Mouse (Mus musculus) forebrain, postnatal 0 days (tissue): ENCODE measurements around the gene Clk2. TPM values are rescaled to one million over a fixed set of nuclear protein-coding genes. Genes with fewer than 3 reads are reported as not detected.

Experiments
- ATAC-seq: fragments of 200-750 bp; cut with Nextera tagmentation; 2 replicates; pipeline ENCODE4 v1.8.0; 2017; ENCODE audit warnings: mild to moderate bottlenecking, moderate library complexity
- DNase-seq: peaks from one replicate; pipeline ENCODE4 v3.0.0-alpha.2; 2015
- H3K27ac ChIP-seq: fragments of 300-500 bp; sonication (generic); 2 replicates; pipeline ENCODE4 v1.5.1; 2014; ENCODE audit warnings: low read depth, mild to moderate bottlenecking, antibody characterized with exemption, low read length, moderate library complexity, mixed read lengths
- H3K27me3 ChIP-seq: fragments of 300-500 bp; sonication (generic); 2 replicates; pipeline ENCODE4 v1.6.1; 2014; ENCODE audit warnings: mild to moderate bottlenecking, low read length, mixed read lengths; ENCODE audit not compliant: insufficient read depth
- H3K36me3 ChIP-seq: fragments of 300-500 bp; sonication (generic); 2 replicates; pipeline ENCODE4 v1.6.1; 2014; ENCODE audit warnings: mild to moderate bottlenecking, moderate library complexity; ENCODE audit not compliant: insufficient read depth
- H3K4me1 ChIP-seq: fragments of 300-500 bp; sonication (generic); 2 replicates; pipeline ENCODE4 v1.6.1; 2014; ENCODE audit warnings: antibody characterized with exemption; ENCODE audit not compliant: insufficient read depth
- H3K4me2 ChIP-seq: fragments of 300-500 bp; sonication (generic); 2 replicates; pipeline ENCODE4 v1.6.1; 2014; ENCODE audit warnings: low read depth, mild to moderate bottlenecking, moderate library complexity
- H3K4me3 ChIP-seq: fragments of 300-500 bp; sonication (generic); 2 replicates; pipeline ENCODE4 v1.5.1; 2014; ENCODE audit warnings: low read depth, low read length, mixed read lengths
- H3K9ac ChIP-seq: fragments of 300-500 bp; sonication (generic); 2 replicates; pipeline ENCODE4 v1.6.1; 2014; ENCODE audit warnings: mild to moderate bottlenecking
- H3K9me3 ChIP-seq: fragments of 300-500 bp; sonication (generic); 2 replicates; pipeline ENCODE4 v1.6.1; 2016; ENCODE audit warnings: low read length
- CTCF ChIP-seq: sonication (generic); IDR thresholded peaks from 2 replicates; pipeline ENCODE4 v1.5.1; 2016; ENCODE audit warnings: antibody characterized with exemption, control low read depth, low read depth
- WGBS: fragments of 180-500 bp; shearing (Covaris S2); extraction: QIAGEN DNeasy Blood & Tissue Kit; methylation state at CpG from one replicate; pipeline ENCODE4 v1.1.7; 2014; 5-methylcytosine and 5-hydroxymethylcytosine counted together
- polyA plus RNA-seq: library from polyadenylated mRNA; unstranded; fragments of >200 nt; fragmentation: Nextera tagmentation; extraction: Ambion mirVana; gene quantifications from 2 replicates; pipeline ENCODE4 v1.2.1, GENCODE M21; 2015
- total RNA-seq: library from RNA; depleted of rRNA; stranded (reverse); fragments of >200 nt; gene quantifications from 2 replicates; pipeline ENCODE4 v1.2.3, GENCODE M21; 2014

Gene Clk2
- total and polyA plus RNA-seq, 2 experiments from 2014 or later: 12.8 to 43.1 TPM

- DNase-seq: peak; percentile 47
- ATAC-seq: peak; percentile 81
These were observed 32.1 kb upstream of the Clk2 start for GRCm38 (mm10) chr3:89132285-89133062.

GRCm38 (mm10) chr3:89133063-89133450 is 31.5 kb upstream of the Clk2 start:
- ATAC-seq (no peak), DNase-seq (no peak)
- no peak for TF ChIP-seq CTCF
- Histone ChIP-seq H3K9ac (no peak overlapping the region), H3K36me3 (no peaks in the 10 kb centered on the region), H3K4me2 (no peak overlapping the region), H3K4me3 (no peak overlapping the region), H3K27ac (no peak overlapping the region), H3K4me1 (no peaks in the 10 kb centered on the region), H3K9me3 (no peaks in the 10 kb centered on the region), H3K27me3 (no peaks in the 10 kb centered on the region)
- 85% methylated on average over 7 of the region's 7 CpGs for WGBS

More at GRCm38 (mm10) chr3:89132285-89133062, 32.1 kb upstream of the Clk2 start:
- H3K36me3 ChIP-seq: no peaks in the 10 kb centered on the region
- H3K4me3 ChIP-seq: peak overlapping the region; percentile 28
- no peaks in the 10 kb centered on the region for H3K9me3 ChIP-seq
- no peaks in the 10 kb centered on the region for H3K27me3 ChIP-seq
- peak overlapping the region; percentile 60 for H3K4me2 ChIP-seq
- peak overlapping the region; percentile 40 for H3K9ac ChIP-seq
- no peak overlapping the region for H3K27ac ChIP-seq
- peak; percentile 64 for TF ChIP-seq CTCF
- 15% methylated on average over 29 of the region's 30 CpGs for WGBS
- no peaks in the 10 kb centered on the region for H3K4me1 ChIP-seq

- H3K9me3 ChIP-seq: no peaks in the 10 kb centered on the region
- H3K36me3 ChIP-seq: no peaks in the 10 kb centered on the region
- no peak overlapping the region for H3K27ac ChIP-seq
- DNase-seq (no peak), ATAC-seq (no peak)
- TF ChIP-seq CTCF: no peak
- no peak overlapping the region for H3K4me2 ChIP-seq
- 95% methylated on average over 1 of the region's 1 CpGs for WGBS
- H3K4me3 ChIP-seq: no peak overlapping the region
- no peak overlapping the region for H3K9ac ChIP-seq
- no peaks in the 10 kb centered on the region for H3K27me3 ChIP-seq
- no peaks in the 10 kb centered on the region for H3K4me1 ChIP-seq
These were observed 30.8 kb upstream of the Clk2 start for GRCm38 (mm10) chr3:89133752-89134151.

GRCm38 (mm10) chr3:89135958-89136357 is 28.6 kb upstream of the Clk2 start, which contains the start of gene Pklr:
Gene Pklr, plus strand, starts transcription at chr3:89136142.
- ATAC-seq (no peak), DNase-seq (no peak)
- H3K27me3 ChIP-seq: no peaks in the 10 kb centered on the region
- H3K4me3 ChIP-seq: no peak within 1 kb of the TSS
- no peak within 1 kb of the TSS for H3K27ac ChIP-seq
- no peak within 1 kb of the TSS for H3K4me2 ChIP-seq
- H3K36me3 ChIP-seq: no peaks in the 10 kb centered on the region
- no peak for TF ChIP-seq CTCF
- no peaks in the 10 kb centered on the region for H3K4me1 ChIP-seq
- no peak within 1 kb of the TSS for H3K9ac ChIP-seq
- H3K9me3 ChIP-seq: no peaks in the 10 kb centered on the region
- 54% methylated on average over 3 of the region's 3 CpGs for WGBS

DNA sequence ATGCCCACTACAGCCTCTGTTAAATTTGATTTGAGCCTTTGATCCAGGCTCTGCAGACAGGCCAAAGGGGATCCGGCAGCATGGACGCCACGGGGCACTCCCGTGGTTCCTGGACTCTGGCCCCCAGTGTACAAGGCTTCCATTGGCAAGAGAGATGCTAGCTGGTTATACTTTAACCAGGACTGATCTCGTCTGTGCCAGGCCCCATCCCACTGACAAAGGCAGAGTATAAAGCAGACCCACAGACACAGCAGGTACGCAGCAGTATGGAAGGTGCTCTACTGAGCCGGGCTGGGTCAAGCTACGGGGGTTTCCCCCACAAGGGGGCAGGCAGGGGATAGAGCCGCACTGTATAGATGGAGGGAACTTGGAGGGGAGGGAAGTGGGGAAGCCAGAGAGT is 28.2 kb upstream of the Clk2 start:
- no peak for ATAC-seq
- Histone ChIP-seq H3K4me3 (no peak overlapping the region), H3K9ac (no peak overlapping the region), H3K27ac (no peak overlapping the region), H3K4me1 (no peaks in the 10 kb centered on the region), H3K27me3 (no peaks in the 10 kb centered on the region), H3K4me2 (no peak overlapping the region), H3K9me3 (no peaks in the 10 kb centered on the region), H3K36me3 (no peaks in the 10 kb centered on the region)
- TF ChIP-seq CTCF: no peak
- WGBS: 44% methylated on average over 9 of the region's 9 CpGs
- DNase-seq: no peak

DNA sequence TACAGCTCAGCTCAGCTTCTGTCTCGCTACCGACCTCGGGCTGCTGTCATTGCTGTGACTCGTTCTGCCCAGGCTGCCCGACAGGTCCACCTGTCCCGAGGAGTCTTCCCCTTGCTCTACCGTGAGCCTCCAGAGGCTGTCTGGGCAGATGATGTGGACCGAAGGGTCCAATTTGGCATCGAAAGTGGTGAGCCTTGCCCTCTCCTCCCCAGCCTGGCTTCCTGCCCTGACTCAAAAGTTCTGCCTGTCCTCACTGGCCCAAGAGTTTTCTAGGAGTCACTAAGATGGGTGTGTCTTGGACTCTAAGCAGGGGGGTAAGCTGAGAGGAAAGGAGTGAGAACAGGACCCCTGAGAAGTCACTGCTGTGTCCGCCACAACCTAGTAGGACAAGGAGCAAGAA is 19.8 kb upstream of the Clk2 start:
- no peak overlapping the region for H3K4me2 ChIP-seq
- no peaks in the 10 kb centered on the region for H3K4me1 ChIP-seq
- no peak overlapping the region for H3K27ac ChIP-seq
- no peak overlapping the region for H3K4me3 ChIP-seq
- 86% methylated on average over 10 of the region's 10 CpGs for WGBS
- no peaks in the 10 kb centered on the region for H3K9me3 ChIP-seq
- no peak for DNase-seq
- H3K9ac ChIP-seq: no peak overlapping the region
- H3K27me3 ChIP-seq: no peaks in the 10 kb centered on the region
- TF ChIP-seq CTCF: no peak
- ATAC-seq: no peak
- peaks cover 14% of the 10 kb centered on the region for H3K36me3 ChIP-seq

- 20% methylated on average over 8 of the region's 8 CpGs for WGBS
- H3K36me3 ChIP-seq: peaks cover 22% of the 10 kb centered on the region
- no peaks in the 10 kb centered on the region for H3K9me3 ChIP-seq
- no peak for TF ChIP-seq CTCF
- DNase-seq (no peak), ATAC-seq (no peak)
- H3K4me2 ChIP-seq: no peak overlapping the region
- H3K4me3 ChIP-seq: no peak overlapping the region
- no peaks in the 10 kb centered on the region for H3K27me3 ChIP-seq
- H3K4me1 ChIP-seq: no peaks in the 10 kb centered on the region
- H3K27ac ChIP-seq: no peak overlapping the region
- no peak overlapping the region for H3K9ac ChIP-seq
These were observed 19.0 kb upstream of the Clk2 start for GRCm38 (mm10) chr3:89145566-89145965.
